Mouse (Mus musculus) heart, postnatal 10 days (tissue): ENCODE data around the gene Gm13697. TPM values are rescaled to one million over a fixed set of nuclear protein-coding genes. Genes with fewer than 3 reads are reported as not detected.

Experiments
- DNase-seq, 2 experiments: peaks; one replicate each; pipeline ENCODE4 v3.0.0; 2021
- intact Hi-C: fragments of 180-260 bp; cut with DNase I; formaldehyde crosslinking; loops from one replicate; pipeline ENCODE4 v1.15.1; 2025
- total RNA-seq, 2 experiments: library from RNA; stranded (reverse); gene quantifications; 2 replicates each; pipeline ENCODE4 v1.2.3; 2021

The Gm13697 gene
- total RNA-seq, 2 experiments from 2014 or later: 1.0 to 1.1 TPM

DNA sequence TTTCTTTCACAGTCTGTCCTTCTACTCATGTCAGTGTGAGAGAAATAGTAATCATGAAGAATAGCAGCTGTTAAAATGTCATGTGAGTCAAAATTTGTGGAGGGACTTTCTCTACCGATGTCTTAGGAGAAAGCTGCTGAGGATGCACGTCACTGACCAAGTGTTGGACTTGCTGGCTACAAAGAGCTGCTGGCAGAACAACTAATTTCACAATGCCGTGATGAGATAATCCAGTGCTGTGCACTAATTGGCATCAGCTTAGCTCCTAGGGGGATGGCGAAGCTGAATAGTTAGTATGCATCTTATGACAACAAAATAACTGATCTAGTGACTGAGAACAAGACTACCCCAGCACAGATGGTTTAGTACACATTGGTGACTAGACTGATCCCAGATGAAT lies 40.7 kb downstream of the Gm13697 start:
- peak; percentile 57 to 61 for DNase-seq
- intact Hi-C loops: no loop called here

DNA sequence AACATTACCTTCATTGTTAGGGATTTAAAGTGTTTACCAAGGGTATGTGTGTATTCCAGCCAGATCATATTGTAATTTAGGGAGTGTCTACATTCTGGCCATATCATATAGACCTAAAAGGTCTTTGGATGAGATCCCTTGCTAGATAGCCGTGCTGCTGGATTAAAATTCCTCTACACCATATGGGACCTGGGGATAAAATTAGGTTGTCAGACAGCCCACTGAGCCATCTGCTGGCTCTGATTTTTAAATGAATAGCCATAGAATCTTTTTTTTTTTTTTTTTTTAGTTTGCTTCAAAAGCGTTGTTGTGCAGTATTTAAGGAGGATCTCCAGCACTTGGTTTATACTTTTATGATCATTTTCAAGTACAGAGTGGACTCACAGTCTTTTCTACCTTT lies 48.0 kb downstream of the Gm13697 start:
- intact Hi-C loops: no loop called here
- no peak for DNase-seq

- DNase-seq: no peak
- intact Hi-C loops: loop anchor here (5.0 kb wide), 1 partner anchor 221 kb away; no protein-coding TSS in a partner anchor
Measured at GRCm38 (mm10) chr2:84035997-84036396, 51.5 kb downstream of the Gm13697 start.

Other genes with a start within 250 kb of the Gm13697 start
- 1 to 10 TPM; 1.9 TPM for gene Fam171b, start 172.1 kb upstream of the Gm13697 start, total RNA-seq
- gene Zswim2, start 43.5 kb upstream of the Gm13697 start, total RNA-seq: not detected
- gene Gm13698, start 29.1 kb upstream of the Gm13697 start, total RNA-seq: 1 to 10 TPM; 1.0 to 1.1 TPM
- 1 to 10 TPM; 1.0 to 1.1 TPM for gene Gm13693, start 23.2 kb upstream of the Gm13697 start, total RNA-seq
- gene Gm13695, start 17.4 kb upstream of the Gm13697 start, total RNA-seq: 1 to 10 TPM in 1 of 2 experiments, not detected in 1; 1.1 TPM
- 1 to 10 TPM; 1.0 to 1.1 TPM for gene Gm13696, start 11.6 kb upstream of the Gm13697 start, total RNA-seq
- gene Gm13694, start 5.8 kb upstream of the Gm13697 start, total RNA-seq: 1 to 10 TPM; 1.0 to 1.1 TPM
- 1 to 10 TPM; 1.0 to 1.1 TPM for gene Gm13691, start 5.8 kb downstream of the Gm13697 start, total RNA-seq